Mouse (Mus musculus): ENCODE measurements at regions not wholly inside any gene's neighbourhood (a gene's known extent, or its start where the extent isn't known, plus 50 kb on each side); places are given as distances from the start of the nearest gene placed in this dataset.

GRCm38 (mm10) chr15:88544216-88544615 is 55.9 kb upstream of the Zdhhc25 start:
- DNase-seq (ENCODE audit: low read depth in 1 of 2, low spot score in 2 of 2): no peak

- DNase-seq (ENCODE audit: low read depth in 1 of 2, low spot score in 2 of 2): no peak
These were observed 51.8 kb upstream of the Zdhhc25 start for GRCm38 (mm10) chr15:88548261-88548660.
